Mouse (Mus musculus) urinary bladder, postnatal 4 days (tissue): ENCODE data around the gene Pmm1.
"Not testable (repeated sequence)": the region's sequence is repeated elsewhere in the genome, so short reads cannot be mapped to it uniquely, and the experiment has no call there.

Source experiments
- DNase-seq, 2 experiments: peaks; one replicate each; pipeline ENCODE4 v3.0.0; 2021 to 2022; ENCODE audit warnings: low spot score in 2 of 2

The Pmm1 gene

DNA sequence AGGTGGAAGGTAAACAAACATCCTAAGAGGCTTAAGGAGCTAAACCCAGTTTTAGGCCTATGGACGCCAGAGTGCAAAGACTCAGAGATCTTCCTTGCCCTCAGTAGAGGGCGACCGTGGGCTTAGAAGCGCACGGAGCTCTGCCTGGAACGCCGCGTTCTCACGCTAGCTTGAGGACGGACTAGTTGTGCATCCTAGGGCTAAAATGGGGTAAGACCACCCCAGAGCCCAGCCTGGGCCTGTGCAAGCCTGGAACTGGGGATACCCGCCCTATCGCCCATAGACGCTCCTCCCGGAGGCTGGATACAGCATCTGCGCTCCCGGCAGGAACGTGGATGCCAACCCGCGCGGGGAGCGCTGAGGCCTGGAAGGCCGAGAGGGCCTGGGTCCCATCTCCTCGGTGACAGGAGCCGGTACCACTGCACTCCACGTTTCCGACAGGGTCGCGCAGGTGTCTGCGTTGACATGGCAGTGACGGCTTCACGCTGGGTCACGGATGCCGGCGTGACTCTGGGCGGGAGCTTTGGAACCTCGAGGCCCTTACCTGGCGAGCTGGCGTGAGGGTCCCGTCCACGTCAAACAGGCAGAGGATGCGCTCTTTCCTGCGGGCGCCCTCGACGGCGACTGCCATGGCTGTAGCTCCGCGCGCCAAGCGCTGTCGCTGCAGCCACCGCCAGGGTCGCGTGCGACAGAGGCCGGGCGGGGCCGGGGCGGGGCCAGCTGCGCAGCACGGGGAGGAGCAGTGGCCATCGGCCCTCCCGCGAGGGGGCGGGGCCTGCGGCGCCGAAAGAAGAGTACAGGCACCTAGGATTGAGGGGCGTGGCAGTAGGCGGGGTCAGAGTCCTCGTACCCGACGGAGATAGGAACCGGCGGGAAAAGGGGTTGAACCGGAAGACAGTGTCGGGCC is at the start of gene Pmm1:
Gene Pmm1, minus strand, starts transcription at position 760 of the 907 bp plus-strand sequence.
- DNase-seq: peak; percentile 97 to 99

DNA sequence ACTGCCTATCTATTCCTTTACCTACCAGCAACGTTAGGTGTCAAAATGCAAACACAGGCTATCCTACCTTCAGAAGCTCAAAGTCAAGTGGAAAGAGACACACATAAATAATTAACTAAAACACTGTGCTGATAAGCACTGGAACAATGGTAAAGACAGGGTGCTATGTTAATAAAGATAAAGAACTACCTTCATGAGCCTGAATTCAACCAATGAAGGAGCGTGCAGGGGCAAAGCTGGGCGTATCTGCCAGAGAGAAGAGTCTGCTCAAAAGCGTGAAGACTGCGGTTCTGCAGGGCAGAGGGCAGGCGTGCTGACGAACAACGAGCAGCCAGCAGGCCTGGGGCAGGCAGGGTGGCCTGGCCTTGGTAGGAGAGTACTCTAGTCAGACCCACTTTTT is 43.5 kb upstream of the Pmm1 start:
- no peak for DNase-seq

DNA sequence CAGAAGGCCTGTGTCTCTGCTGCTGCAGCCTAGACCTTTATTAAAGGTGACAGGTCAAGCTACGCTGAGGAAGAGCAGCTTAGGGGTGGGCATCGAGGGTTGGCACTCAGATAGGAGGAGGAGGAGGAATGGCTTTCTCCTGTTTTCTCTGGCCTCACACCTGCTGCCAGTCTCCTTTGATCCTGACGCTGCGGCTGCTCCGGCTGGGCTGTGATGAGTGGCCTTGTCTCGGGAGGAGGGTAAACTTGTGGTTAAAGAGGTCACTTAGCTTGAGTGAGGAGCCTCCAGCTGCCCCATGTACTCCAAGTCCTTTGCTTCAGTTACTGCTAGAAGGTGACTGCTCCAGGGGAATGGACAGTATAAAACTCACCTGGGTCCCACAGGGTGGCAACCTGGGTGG is 33.3 kb upstream of the Pmm1 start:
- DNase-seq: no peak

- no peak for DNase-seq
Observed at GRCm38 (mm10) chr15:81990549-81990948, 29.8 kb upstream of the Pmm1 start.

- peak; percentile 80 to 89 for DNase-seq
Observed at GRCm38 (mm10) chr15:81989371-81990062, 28.8 kb upstream of the Pmm1 start.

DNA sequence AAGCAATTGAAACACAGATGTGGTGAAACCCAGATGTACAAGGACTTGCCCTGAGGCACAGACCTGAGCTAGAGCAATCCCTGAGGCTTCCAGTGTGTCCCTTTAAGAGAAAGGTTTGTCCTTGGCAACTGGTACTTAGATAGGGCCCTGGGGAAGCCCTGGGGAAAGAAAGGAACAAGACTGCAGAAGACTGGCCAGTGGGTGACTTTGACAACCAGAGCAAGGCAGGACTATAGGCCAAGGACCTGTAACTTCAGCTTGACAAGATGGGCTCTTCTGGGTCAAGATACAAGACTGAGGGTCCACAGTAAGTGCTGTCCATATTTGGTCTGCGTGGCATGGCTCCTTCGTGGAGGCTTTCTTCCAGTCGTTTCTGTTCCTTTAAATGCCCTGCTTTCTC is 26.9 kb upstream of the Pmm1 start, which contains the start of gene Xrcc6:
Gene Xrcc6, plus strand, starts transcription at position 190 of the 400 bp plus-strand sequence.
- DNase-seq: no peak

DNA sequence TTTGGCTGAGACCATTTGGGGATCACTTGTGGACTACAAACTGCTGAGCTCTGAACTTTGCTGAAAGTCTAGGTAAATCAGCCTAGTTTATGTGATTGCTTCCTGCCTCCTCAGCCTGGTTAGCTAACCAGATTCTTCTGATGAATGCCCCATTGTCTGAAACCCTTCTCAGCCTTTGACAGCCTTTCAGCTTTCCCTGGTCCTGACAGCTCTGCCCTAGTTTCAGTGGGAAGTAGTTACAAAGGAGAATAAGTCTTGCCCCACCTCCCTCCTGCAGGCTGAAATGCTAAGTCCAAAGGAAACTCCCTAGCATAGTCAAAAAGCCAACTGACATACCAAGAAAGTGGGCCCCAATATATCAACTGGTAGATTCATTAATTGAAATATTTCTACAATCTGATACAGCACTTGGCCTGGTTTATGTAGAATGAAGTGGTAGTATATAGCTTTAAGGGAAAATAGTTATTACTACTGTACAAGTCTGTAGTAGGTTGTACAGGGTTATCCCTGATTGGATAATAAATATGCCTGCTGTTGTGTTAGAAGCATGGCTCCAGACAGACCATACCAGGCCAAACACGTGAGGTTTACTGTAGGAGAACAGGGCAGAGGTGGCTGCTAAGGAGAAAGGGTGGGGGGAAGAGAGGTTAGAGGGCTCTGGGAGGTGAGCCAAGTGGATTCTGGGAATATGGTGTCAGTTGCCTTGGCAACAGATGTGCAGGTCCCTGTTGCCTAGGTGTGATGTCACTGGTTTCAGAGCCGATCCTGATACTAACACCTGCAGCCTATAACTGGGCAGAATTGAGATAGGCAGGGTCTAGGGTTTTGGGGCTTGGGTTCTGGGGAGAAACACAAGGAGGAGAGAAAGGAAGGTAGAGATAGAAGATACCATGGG is 24.8 kb upstream of the Pmm1 start:
- no peak for DNase-seq

DNA sequence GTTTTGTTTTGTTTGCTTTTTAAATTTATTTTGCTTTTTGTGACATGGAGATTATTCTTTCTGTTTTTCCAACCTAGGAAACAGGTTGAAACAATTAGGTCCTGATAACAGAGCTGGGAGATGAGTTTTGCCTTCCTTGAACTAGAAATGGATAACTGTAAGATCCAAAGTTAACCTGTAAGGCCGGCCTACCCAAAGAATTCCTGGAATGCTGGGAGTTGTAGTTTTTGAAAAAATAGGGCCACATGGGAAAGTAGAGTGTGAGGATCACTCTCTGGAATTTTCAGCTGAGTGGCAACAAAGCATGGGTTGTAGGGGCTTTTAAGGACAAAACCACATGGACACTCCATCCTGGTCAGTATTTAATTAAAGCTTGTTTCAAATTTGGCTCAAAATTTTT is 21.4 kb upstream of the Pmm1 start:
- DNase-seq: no peak

DNA sequence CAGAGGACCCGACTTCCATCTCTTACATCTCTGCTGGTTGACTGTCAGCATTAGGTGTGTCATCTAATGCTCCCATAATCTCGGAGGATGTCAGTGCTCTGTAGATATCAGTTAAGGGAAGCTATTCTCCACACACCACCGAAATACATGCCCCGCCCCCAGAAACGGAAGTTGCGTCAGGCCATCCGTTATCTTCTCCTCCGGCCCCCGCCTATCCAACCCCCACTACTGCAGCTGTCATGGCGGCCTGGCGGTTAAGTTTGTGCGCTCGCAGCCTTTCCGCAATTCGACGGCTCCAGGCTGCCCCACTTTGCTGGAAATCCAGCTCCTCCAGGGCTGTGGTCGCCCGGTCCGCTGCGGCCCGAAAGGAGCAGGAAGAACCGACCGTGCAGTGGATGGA is 19.6 kb upstream of the Pmm1 start, which contains the start of gene 1700029P11Rik:
Gene 1700029P11Rik, plus strand, starts transcription at position 220 of the 400 bp plus-strand sequence.
- DNase-seq: no peak

DNA sequence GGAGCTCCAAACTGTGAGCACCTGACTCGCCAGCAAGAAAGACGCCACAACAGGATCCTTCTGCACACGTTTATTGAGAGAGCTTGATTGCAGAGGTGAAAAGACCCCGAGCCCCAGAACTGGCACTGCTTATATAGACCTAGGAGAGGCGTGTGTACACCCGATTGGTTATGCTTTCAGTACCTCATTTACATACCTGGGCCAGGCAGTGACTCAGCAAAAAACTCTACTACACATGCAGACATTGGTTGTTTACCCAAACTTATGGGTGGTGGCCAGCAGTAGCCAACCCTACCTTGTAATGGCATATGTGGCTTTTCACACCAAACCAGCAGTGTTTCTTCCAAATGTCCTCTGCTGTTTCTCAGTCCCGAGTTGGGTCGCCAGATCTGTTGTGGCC is 14.4 kb upstream of the Pmm1 start:
- DNase-seq: not testable (repeated sequence)

DNA sequence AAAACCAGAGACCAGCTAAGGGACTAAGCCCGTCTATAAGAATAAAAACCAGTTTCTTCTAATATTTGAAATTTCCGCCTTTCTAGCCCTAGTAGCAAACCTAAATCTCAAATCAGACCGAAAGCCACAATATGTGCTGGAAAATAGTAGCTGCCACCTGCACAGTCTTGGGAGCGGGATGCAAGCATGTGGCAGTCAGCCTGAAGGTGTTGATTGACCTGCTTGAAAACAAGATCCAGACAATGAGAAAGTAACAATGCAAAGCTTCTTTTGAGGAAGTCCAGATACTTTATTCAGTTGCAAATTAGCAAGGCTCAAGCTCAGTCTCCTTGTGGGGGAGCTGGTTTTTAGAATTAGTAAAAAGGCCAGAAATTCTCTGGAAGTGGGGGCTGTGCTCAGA is 9.8 kb upstream of the Pmm1 start:
- DNase-seq: not testable (repeated sequence)

- DNase-seq: not testable (repeated sequence)
Observed at GRCm38 (mm10) chr15:81969635-81970034, 8.9 kb upstream of the Pmm1 start.

DNA sequence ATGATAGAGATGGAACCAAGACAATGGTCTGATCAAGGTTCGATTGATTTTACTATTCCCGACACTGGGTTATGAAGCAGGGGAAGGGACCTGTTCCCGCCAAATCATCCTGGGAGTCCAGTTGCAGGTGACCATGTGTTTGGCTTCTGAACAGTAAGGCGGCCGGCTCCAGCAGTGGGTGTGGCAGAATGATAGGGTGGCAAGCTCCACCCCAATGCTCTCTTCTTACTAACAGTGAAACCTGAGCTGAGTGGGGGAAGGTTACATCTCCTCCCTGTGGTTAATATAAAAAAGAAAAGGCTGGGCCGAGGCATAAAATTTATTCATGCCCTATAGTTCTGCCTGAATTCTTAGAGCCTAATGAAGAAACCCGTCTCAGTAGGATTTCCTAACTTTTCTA is 8.4 kb upstream of the Pmm1 start:
- no peak for DNase-seq

DNA sequence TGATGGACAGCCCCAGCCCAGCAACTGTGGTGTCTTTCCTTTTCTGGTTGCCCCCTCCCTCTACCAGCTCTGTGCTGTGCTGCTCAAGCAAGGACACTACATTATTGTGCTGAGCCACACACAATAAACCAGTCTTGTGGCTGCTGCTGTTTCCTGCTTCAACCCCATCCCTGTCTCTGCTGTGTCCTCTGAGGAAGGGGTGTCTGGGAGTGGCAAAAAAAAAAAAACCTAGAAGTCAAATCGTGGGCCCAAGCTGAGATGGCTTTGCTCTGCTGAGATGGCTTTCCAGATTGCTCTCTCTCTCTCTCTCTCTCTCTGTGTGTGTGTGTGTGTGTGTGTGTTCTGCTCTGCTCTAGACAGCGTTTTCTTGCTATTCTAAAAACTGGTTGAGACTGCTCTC is 7.7 kb upstream of the Pmm1 start:
- no peak for DNase-seq

DNA sequence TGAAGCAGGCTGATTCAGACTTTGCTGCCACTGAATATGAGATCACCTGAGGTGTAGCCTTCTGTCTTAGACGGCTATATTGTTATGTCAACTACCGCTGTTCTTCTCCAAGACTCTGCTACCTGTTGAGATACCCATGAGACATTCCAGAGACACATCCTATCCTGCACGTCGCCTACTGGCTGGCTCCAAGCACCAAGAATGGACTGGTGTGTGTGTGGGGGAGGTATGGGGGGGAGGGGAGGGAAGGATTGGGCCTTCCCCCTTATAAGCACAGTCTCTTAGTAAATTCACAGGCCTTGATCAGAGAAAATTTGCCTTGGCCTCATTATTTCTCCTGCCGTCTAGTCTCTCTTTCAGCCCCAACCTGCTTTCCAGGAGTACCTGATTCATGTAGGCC is 7.1 kb upstream of the Pmm1 start:
- DNase-seq: no peak

DNA sequence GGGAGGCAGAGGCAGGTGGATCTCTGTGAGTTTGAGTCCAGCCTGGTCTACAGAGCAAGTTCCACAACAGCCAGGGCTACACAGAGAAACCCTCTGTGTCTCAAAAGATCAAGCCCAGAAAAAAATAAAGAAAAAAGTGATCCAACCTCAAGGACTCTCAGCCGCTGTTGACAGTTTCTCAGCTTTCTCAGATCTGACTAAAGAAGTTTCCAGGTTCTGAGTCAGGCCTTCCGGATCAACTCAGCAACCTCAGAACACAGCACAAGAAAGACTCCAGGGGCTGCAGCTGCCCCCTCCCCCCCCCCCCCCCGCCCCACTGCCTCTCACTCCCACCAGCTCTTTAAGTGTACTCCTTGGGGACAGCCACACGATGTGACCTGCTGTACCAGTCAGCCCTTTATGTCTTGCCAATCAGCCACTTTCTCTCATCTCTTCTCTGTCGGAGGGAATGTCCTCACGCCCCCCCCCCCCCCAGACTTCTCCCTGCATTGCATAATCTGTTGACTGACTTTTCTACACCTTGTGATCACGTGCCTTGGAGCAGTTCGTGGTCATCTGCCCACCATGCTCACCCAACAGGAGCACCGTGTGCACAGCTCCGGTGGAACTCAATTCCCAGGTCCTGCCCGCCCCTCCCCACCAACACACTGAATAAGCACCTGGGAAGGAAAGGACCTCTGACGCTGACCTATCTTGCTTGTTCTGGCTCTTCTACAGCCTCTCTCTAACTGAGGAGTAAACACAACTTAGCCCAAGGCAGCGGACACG is 5.5 kb upstream of the Pmm1 start:
- DNase-seq: no peak

DNA sequence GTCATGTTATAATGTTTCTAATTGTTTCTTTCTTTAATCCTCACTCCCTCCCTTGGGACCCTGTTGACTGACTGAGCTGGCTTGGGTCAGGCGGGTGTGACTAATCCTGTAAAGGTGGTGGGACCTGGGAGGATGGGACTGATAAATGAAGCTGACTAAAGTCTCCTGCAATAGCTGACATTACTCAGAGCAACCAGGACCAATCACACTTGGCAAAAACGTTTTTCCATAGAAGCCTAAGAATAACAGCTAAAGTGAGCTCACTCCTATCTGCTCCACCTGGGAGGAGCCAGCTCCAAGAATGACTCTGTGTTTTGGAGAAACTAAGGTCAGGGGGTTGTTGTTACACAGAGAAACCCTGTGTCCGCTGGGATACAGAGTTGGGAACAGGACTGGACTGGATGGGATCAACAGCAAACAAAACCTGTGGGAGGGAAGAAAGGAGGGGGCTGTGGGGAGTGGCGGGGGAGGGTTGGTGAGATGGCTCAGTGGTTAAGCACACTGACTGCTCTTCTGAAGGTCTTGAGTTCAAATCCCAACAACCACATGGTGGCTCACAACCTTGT is 4.3 kb upstream of the Pmm1 start:
- DNase-seq: no peak

GRCm38 (mm10) chr15:81964262-81964661 is 3.5 kb upstream of the Pmm1 start:
- no peak for DNase-seq

DNA sequence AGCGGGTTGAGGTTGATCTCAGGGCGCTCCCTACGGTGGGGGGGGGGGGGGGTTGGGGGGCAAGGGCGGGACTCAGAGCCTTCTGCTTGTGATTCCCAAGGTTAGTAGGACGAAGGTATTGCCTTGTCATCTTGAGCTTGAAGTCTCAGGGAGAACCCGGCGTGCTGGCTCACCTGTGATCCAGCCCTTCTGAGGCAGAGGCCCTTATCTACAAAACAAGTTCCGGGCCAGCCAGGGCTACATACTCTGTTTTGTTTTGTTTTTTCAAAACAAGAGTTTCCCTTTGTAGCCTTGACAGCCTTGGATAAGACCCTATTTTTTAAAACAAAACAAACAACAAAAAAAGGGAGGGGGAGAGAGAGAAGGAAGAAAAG is 335 bp upstream of the Pmm1 start:
- DNase-seq: no peak

DNA sequence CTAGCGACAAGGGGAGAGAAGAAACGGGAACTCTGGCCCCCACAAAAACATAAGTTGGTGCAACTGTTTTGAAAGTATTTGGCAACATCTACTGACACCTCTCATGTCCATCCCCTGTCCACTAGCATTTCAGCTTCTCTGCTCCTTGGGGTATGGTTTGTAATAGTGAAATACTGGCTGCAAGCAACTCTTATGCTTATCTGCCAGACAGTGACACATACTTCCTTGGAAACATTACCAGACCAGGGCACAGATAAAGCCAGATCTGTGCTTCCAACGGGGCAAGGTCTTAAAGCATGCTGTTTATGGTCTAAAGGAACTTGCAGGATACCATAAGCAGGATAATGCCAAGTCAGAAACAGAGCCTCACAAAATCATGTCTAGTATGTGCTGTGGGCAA is 1.8 kb downstream of the Pmm1 start:
- no peak for DNase-seq

GRCm38 (mm10) chr15:81957598-81957997 is 3.1 kb downstream of the Pmm1 start:
- DNase-seq: no peak
